Mouse (Mus musculus) monocyte, adult 59 days (primary cell): ENCODE data around the gene Osbpl3. TPM values are rescaled to one million over a fixed set of nuclear protein-coding genes. Genes with fewer than 3 reads are reported as not detected.

Experiments
- total RNA-seq, 2 experiments: library from RNA; stranded (reverse); gene quantifications; one replicate each; pipeline ENCODE4 v1.2.4; 2023

The Osbpl3 gene
- total RNA-seq = 1 to 10 TPM; 6.4 to 7.5 TPM

DNA sequence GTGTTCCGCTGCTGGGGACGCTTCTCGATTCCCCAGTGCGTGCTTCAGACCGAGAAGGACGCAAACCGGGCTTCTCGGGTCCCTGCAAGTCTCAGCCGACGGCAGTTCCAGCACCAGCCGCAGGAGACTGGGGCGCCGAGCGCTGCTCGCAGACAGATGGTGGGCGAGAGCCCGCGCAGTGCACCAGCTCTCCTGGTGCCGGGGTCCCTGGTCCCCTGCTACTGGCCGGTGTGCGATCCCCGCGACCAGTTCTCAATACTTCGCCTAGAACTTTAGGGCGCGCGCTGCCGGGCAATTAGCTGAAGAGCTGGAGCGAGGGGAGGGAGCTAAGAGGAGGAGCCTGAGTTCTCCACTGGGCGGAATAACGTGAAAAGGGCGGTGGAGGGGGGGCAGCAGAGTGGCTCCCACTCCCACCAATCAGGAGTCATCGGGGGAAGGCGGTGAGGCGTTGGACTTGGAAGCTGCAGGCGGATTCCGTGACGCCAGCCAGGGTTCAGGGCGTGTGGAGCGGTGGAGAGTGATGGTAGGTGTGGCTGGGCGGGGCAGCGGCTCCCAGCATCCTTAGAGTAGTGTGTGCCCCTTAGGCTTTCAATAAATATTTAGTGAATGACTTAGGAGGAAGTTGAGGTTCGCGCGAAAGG lies at the start of gene Osbpl3:
Gene Osbpl3 (minus strand): TSS at position 373 of the 641 bp plus-strand sequence.

DNA sequence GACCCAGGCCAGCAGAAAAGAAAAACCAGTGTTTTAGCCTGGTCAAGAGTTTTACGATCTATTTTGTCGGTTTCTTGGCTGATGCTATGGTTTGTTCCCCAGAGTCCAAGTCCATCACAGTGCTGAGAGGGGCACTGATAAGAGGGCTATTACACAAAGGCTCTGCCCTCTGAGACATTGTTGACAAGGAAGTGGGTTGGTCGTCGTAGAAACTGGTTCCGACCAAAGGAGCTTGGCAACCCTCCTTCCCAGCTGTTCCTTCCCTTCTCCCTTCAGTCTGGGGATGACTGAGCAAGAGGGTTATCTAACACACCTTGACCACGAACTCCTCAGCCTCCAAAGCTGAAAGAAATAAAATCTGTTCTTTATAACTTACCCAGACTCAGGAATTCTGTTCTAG lies 192.3 kb downstream of the Osbpl3 start, which contains the start of gene Gsdme:
Gene Gsdme (minus strand): TSS at position 193 of the 400 bp plus-strand sequence.

Other genes with a start within 250 kb of the Osbpl3 start
- 1 to 10 TPM; 5.7 to 7.5 TPM for gene Gsdme, start 192.3 kb downstream of the Osbpl3 start, total RNA-seq
- gene Cycs, start 110.3 kb upstream of the Osbpl3 start, total RNA-seq = 10 to 100 TPM; 27.0 to 34.9 TPM
- gene 4921507P07Rik, start 140.4 kb upstream of the Osbpl3 start, total RNA-seq = not detected
- gene Npvf, start 198.2 kb upstream of the Osbpl3 start, total RNA-seq = not detected